Mouse (Mus musculus) spleen, postnatal 10 days (tissue): ENCODE measurements around the gene Hydin.
"Not testable (repeated sequence)": the region's sequence is repeated elsewhere in the genome, so short reads cannot be mapped to it uniquely, and the experiment has no call there.

Experiments used
- DNase-seq, 2 experiments: peaks; one replicate each; pipeline ENCODE4 v3.0.0; 2021 to 2022; ENCODE audit warnings: low spot score in 2 of 2

Hydin gene

DNA sequence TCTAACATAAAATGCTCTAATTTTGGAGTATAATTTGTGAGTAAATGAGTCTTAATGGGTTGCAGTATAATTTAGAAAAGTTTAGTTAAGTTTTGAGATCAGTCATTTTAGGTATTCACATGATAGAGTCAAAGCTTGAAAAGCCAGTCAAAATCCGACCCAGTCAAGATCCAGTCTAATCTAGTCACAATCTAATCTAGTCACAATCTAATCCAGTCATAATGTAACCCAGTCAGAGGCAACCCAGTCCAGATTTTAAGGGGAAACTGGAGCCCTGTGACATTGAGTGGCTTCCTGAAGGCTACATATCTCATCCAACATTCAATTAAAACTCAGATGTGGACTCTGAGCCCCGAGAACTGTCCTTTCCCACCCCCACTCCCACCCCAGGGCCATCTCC lies 72.7 kb downstream of the Hydin start:
- DNase-seq: no peak

GRCm38 (mm10) chr8:110340090-110340703 lies 73.4 kb downstream of the Hydin start:
- DNase-seq: no peak

- no peak for DNase-seq
These were observed 79.1 kb downstream of the Hydin start for GRCm38 (mm10) chr8:110345697-110346394.

DNA sequence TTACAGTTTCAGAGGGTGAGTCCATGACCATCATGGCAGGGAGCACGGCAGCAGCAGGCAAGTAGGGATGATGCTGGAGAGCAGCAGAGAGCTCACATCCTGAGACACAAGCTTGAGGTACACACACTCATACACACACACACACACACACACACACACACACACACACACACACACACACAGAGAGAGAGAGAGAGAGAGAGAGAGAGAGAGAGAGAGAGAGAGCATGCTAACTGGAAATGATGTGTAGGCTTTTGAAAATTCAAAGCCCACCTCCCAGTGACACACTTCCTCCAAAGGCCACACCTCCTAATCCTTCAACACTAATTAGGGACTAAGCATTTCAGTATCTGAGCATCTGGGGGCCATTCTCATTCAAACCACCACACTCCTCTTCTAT lies 80.1 kb downstream of the Hydin start:
- no peak for DNase-seq

- DNase-seq: no peak
These were observed 83.9 kb downstream of the Hydin start for GRCm38 (mm10) chr8:110350725-110351124.

GRCm38 (mm10) chr8:110351909-110352308 lies 85.1 kb downstream of the Hydin start:
- no peak for DNase-seq

DNA sequence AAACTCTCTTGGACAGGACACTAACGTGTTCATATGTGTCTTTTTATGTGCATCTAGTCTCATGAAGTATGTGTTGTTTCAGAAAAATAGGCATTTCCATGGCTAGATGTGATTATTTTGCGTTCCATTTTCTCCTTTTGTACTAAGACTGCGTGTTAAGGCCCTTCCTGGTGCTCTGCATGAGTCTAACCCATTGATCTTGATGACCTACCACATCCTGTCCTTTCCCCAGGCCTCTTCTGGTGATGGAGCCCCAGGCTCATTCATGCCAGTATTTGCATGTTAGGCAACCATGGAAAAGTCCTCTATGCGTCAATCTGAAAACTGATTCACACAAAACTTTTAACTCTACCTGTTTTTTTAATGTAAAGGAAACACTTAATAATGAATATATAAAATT lies 96.2 kb downstream of the Hydin start:
- DNase-seq: no peak

GRCm38 (mm10) chr8:110372836-110373235 lies 106.1 kb downstream of the Hydin start:
- no peak for DNase-seq

DNA sequence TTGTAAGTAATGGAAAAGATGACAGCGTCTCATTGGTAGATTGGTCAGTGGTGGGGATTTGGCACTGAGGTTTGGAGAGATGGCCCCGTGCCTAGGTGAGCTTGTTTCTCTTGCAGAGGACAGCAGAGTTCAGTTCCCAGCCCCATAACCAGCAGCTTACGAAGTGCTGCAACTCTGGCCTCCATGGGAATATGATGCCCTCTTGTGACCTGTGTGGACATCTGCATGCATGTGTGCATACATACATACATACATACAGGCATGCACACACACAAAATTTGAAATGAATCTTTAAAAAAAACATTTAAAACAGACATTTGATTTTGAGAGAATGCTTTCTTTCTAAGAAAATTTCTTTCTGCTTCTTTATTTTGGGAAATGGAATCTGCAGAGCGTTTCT lies 106.9 kb downstream of the Hydin start:
- no peak for DNase-seq

- DNase-seq: no peak
These were observed 116.0 kb downstream of the Hydin start for GRCm38 (mm10) chr8:110382751-110383150.

- DNase-seq: not testable (repeated sequence)
These were observed 117.9 kb downstream of the Hydin start for GRCm38 (mm10) chr8:110384632-110385031.

DNA sequence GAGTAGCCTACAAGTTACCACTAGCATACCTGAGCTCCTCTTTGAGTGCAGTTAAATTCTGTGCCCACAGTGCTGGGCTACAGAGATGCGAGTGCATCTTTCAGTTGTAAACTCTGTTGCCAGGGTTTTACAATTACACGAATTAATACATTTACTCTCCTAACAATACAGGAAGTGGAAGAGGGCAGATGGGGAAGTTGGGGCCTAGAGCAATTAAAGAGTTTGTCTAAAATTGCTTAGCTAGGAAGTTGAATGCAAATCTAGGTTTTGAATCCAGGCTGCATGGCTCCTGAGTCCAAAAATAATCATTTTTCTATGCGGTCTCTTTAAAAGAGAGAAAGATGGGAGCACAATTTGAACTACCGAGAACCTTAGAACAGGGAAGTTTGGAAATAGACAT lies 128.9 kb downstream of the Hydin start:
- DNase-seq: no peak

DNA sequence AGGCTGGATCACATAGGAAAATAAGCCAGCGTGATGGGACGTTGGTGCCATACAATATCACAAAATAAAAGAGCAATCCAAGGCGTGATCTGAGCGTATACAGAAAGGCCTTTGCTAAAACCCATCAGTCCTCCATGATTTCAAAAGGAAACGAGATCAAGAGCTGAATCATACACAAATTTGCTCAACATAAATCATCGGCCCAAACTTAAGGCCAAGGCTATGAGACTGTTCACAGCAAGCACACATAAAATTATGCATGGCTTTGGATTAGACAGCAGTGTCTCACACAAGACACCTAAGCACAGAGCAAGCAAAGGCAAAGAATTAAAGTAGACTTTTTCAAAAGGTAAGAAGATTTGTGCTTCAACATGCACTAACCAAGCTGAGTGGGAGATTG lies 133.8 kb downstream of the Hydin start:
- DNase-seq: no peak

DNA sequence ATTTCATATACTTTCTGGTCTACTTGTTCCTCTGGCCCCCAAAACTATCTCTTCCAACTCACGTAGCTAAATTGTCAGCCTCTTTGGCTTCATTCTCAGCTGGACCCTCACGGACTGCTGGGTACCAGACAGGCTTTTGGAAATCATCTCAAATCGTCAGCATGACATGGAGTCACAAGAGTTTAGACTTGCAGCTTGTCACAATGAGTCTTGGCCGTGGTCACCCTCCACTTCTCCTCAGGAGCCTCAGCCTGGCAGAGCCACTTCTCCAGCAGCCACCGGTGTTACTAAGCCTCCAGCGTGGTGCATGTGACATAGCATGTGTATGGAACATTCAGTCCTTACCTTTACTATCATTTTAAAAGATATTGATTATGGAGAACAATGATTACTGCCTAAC lies 135.5 kb downstream of the Hydin start:
- DNase-seq: no peak

DNA sequence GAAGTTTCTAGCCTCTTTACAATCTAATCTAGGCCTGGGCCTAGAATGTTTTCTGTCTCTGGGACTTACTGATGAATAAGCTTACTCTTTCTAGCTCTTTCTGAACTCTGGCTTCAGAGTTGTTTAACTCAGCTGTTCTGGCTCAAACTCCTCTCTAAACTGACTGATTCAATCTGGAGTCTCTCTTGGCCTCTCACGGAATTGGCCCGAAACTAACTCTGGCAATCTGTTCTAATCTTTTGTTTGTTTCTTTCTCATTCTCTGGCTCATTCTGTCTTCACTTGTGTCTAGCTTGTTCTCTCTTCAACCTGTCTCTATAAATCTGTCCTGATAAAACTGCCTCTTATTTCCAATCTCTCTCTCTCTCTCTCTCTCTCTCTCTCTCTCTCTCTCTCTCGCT lies 137.7 kb downstream of the Hydin start:
- DNase-seq: no peak

- DNase-seq: no peak
These were observed 148.3 kb downstream of the Hydin start for GRCm38 (mm10) chr8:110415121-110415520.

- no peak for DNase-seq
These were observed 150.2 kb downstream of the Hydin start for GRCm38 (mm10) chr8:110416931-110417330.

DNA sequence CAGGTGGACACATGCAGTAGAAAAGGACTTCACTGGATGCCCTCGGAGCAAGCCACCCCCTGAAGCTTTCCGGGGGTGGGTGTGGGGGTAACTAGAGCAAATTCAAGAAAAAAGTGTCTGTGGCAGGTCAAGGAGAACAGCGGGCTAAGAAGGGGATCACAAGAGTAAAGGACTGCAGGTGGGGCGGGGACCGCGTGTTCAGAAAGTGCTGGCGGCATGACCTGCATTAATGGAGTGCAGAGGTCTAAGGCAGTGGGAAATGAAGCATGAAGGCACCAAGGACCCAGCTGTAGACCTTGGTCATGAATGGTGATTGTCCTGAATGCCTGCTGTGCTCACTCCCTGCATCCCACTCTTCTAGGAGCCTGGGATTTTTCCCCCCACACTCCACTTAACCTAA lies 151.0 kb downstream of the Hydin start:
- DNase-seq: no peak

DNA sequence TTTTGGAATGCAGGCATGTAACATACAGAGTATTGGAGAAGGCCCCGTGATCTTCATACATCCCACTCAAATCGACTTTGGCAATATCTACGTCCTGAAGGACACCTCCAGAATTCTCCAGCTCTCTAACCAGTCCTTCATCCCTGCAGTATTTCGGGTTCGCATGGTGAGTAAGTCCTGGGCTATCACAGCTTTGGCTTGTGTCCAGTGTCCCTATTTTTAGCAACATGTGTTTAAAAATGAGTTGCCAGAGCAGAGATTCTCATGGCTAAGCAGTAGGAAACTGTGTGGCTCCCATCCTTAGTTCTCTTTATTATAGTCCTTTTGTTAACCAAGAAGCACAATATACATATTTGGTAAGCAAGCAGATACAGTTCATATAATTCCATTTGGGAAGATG lies 152.9 kb downstream of the Hydin start:
- no peak for DNase-seq

DNA sequence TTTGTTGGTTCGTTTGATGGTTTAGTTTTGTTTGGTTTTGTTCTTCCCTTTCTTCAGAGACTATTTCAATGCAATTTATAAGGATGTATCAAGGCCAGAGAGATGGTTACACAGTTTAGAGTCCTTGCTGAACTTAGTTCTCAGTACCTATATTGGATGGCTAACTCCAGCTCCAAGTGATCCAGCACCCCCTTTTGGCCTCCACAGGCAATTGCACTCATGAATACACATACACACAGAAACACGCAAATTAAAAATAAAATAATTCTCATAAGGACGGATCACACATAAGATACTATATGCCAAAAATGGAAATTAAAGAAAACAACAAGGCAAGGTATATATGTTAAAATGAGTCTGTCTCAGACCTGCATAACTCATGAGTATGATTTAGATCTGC lies 153.4 kb downstream of the Hydin start:
- no peak for DNase-seq

- no peak for DNase-seq
These were observed 157.4 kb downstream of the Hydin start for GRCm38 (mm10) chr8:110424146-110424545.

- DNase-seq: no peak
These were observed 164.6 kb downstream of the Hydin start for GRCm38 (mm10) chr8:110431340-110431739.

DNA sequence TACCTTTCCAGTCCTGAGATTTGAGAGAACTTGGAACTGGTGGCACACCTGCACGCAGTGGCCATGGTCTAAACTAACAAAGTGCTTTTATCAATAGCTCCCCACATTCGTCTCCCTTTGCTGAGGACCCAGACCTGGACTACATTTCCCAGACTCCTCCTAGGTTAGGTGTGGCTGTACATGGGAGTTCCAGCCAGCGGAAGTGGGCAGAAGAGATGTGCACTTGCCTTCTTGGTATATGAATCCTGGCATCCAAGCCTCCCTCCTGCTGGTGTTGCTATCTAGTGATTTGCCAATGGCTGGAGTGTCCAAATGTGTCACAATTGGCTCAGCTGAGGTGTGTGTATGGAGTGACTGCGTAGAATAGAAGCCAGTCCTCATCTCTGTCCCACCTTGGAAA lies 173.8 kb downstream of the Hydin start:
- DNase-seq: no peak

- no peak for DNase-seq
These were observed 177.5 kb downstream of the Hydin start for GRCm38 (mm10) chr8:110444276-110444675.
